Comparison of ENCODE assay signal across 20 mouse cellular contexts in the genomic region with DNA sequence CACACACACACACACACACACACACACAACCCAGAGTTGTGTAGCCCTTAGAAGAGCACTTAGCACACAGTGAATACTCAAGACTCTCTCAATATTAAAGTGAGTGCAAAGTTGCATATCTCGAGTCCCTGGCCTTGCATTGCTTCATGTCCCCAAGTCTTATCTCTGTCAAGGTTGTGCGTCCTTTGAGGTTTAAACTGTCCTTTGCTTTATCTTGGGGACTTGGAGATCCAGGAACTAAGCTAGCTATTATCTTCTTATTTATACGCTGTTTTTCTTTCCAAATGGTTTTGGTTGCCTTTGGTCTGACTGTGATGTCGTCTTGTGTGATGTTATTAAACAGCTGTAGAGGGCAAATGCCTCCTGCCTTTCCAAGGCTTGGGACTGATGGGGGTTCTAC.
DNase-seq lines count a peak whose midpoint lies in the region; ATAC-seq and TF ChIP-seq lines count a peak whose summit lies in the region.
"Had no signal": no experiment of that assay in that cellular context is flagged by ENCODE, and none has a peak within 500 bp of the region (broad histone marks: within the 10 kb centered on the region; RNA-seq: fewer than 3 reads in every experiment).

No protein-coding gene starts in this region.

- H3K9me3 ChIP-seq in hindbrain, embryonic 10.5 days: peaks cover 3% of the 10 kb centered on the region; the same call in 1 of the 2 replicates
- no peaks in the 10 kb centered on the region for H3K9me3 ChIP-seq in hindbrain, embryonic 16.5 days (ENCODE audit: control insufficient read depth, low read length)
- peaks cover 17% of the 10 kb centered on the region for H3K9me3 ChIP-seq in G1E (replicated peaks)
- no peaks in the 10 kb centered on the region for H3K9me3 ChIP-seq in forebrain, embryonic 12.5 days
- H3K9me3 ChIP-seq: limb, embryonic 15.5 days; liver, embryonic 15.5 days; midbrain, embryonic 13.5 days; neural tube, embryonic 12.5 days had no signal

- peak overlapping the region; percentile 41; the same call in 1 of the 2 replicates for H3K27ac ChIP-seq in hindbrain, embryonic 10.5 days
- no peak overlapping the region for H3K27ac ChIP-seq in hindbrain, embryonic 16.5 days (ENCODE audit: low read depth, low read length)
- no peak overlapping the region for H3K27ac ChIP-seq in forebrain, embryonic 12.5 days
- H3K27ac ChIP-seq: hindbrain, embryonic 14.5 days; limb, embryonic 15.5 days; liver, embryonic 15.5 days; midbrain, embryonic 13.5 days; neural tube, embryonic 12.5 days had no signal

- 71% methylated on average over 4 of the region's 4 CpGs for WGBS in hindbrain, embryonic 10.5 days
- 66% methylated on average over 4 of the region's 4 CpGs for WGBS in hindbrain, embryonic 16.5 days
- WGBS in forebrain, embryonic 12.5 days: 69% methylated on average over 4 of the region's 4 CpGs

- no peak overlapping the region for H3K4me2 ChIP-seq in hindbrain, embryonic 16.5 days (ENCODE audit: low read length)
- no peak overlapping the region for H3K4me2 ChIP-seq in forebrain, embryonic 12.5 days
- H3K4me2 ChIP-seq: hindbrain, embryonic 14.5 days; limb, embryonic 15.5 days; liver, embryonic 15.5 days; midbrain, embryonic 13.5 days; neural tube, embryonic 12.5 days had no signal

- no peak for DNase-seq in hindbrain, embryonic 10.5 days (ENCODE audit: low spot score)
- peak; percentile 73 for DNase-seq in 416B (ENCODE audit: low read depth)
- peak; percentile 12 for DNase-seq in G1E (ENCODE audit: low spot score)
- no peak for DNase-seq in urinary bladder, postnatal 25 days (ENCODE audit: low spot score)
- DNase-seq: cerebellum, adult 11-12 months; cerebellum, postnatal 10 days; gastrocnemius, postnatal 36 days; kidney, adult 8-10 months; kidney, postnatal 10 days; left cerebral cortex, postnatal 4 days; lung, postnatal 4 days had no signal

- no peaks in the 10 kb centered on the region for H3K36me3 ChIP-seq in hindbrain, embryonic 10.5 days
- H3K36me3 ChIP-seq in hindbrain, embryonic 16.5 days (ENCODE audit: control insufficient read depth, insufficient read depth, low read length): no peaks in the 10 kb centered on the region
- no peaks in the 10 kb centered on the region for H3K36me3 ChIP-seq in G1E (replicated peaks)
- no peaks in the 10 kb centered on the region for H3K36me3 ChIP-seq in forebrain, embryonic 12.5 days (replicated peaks)
- H3K36me3 ChIP-seq: limb, embryonic 15.5 days; liver, embryonic 15.5 days; midbrain, embryonic 13.5 days; neural tube, embryonic 12.5 days had no signal

- no peak for ATAC-seq in hindbrain, embryonic 16.5 days
- ATAC-seq in G1E (ENCODE audit: extremely low read depth, insufficient number of reproducible peaks, low FRiP score, poor library complexity, severe bottlenecking): no peak
- ATAC-seq in megakaryocyte progenitor cell, adult 5-6 weeks (replicated peaks; ENCODE audit: poor library complexity): peak; percentile 82
- no peak for ATAC-seq in forebrain, embryonic 12.5 days (ENCODE audit: low FRiP score)
- ATAC-seq: midbrain, embryonic 13.5 days; Patski had no signal

- no peak for TF ChIP-seq CTCF in G1E (IDR thresholded peaks at IDR 0.05; ENCODE audit: low read depth, low read length)

- no peak overlapping the region for H3K4me3 ChIP-seq in hindbrain, embryonic 10.5 days
- no peak overlapping the region for H3K4me3 ChIP-seq in hindbrain, embryonic 16.5 days (ENCODE audit: low read length)
- no peak overlapping the region for H3K4me3 ChIP-seq in G1E (ENCODE audit: low read depth, low read length)
- H3K4me3 ChIP-seq in forebrain, embryonic 12.5 days (replicated peaks): no peak overlapping the region
- H3K4me3 ChIP-seq: limb, embryonic 15.5 days; liver, embryonic 15.5 days; midbrain, embryonic 13.5 days; neural tube, embryonic 12.5 days had no signal

- peaks cover 67% of the 10 kb centered on the region for H3K4me1 ChIP-seq in hindbrain, embryonic 10.5 days (replicated peaks)
- peaks cover 15% of the 10 kb centered on the region for H3K4me1 ChIP-seq in hindbrain, embryonic 16.5 days (ENCODE audit: control insufficient read depth, insufficient read depth, low read depth, low read length)
- no peaks in the 10 kb centered on the region for H3K4me1 ChIP-seq in G1E (ENCODE audit: insufficient read depth, low read depth, low read length)
- peaks cover 41% of the 10 kb centered on the region for H3K4me1 ChIP-seq in forebrain, embryonic 12.5 days
- H3K4me1 ChIP-seq: liver, embryonic 15.5 days had no signal

- H3K9ac ChIP-seq in hindbrain, embryonic 16.5 days (ENCODE audit: low read depth, low read length): no peak overlapping the region
- H3K9ac ChIP-seq in forebrain, embryonic 12.5 days: no peak overlapping the region
- H3K9ac ChIP-seq: hindbrain, embryonic 14.5 days; limb, embryonic 15.5 days; liver, embryonic 15.5 days; midbrain, embryonic 13.5 days; neural tube, embryonic 12.5 days had no signal

- H3K27me3 ChIP-seq in hindbrain, embryonic 10.5 days (ENCODE audit: insufficient read depth, poor library complexity, severe bottlenecking): no peaks in the 10 kb centered on the region
- H3K27me3 ChIP-seq in hindbrain, embryonic 16.5 days (replicated peaks; ENCODE audit: control insufficient read depth, insufficient read depth, low read length): no peaks in the 10 kb centered on the region
- no peaks in the 10 kb centered on the region for H3K27me3 ChIP-seq in G1E (ENCODE audit: insufficient read depth, low read length)
- H3K27me3 ChIP-seq in forebrain, embryonic 12.5 days: no peaks in the 10 kb centered on the region
- H3K27me3 ChIP-seq: limb, embryonic 15.5 days; liver, embryonic 15.5 days; midbrain, embryonic 13.5 days; neural tube, embryonic 12.5 days; Patski had no signal

Comparison
In these comparisons a context has a peak if more than half of its experiments do, and no peak if none do; other contexts are left out.
1. DNase-seq: peak in 416B (single experiment) and G1E (single experiment); none in hindbrain, embryonic 10.5 days (single experiment) and urinary bladder, postnatal 25 days (single experiment).